Mouse (Mus musculus) liver, embryonic 14.5 days (tissue): ENCODE data around the gene Wdtc1.

Experiments
- CTCF ChIP-seq: IDR thresholded peaks from 2 replicates; pipeline ENCODE4 v1.5.1; 2016; ENCODE audit warnings: antibody characterized with exemption, low read depth, control low read depth
- EP300 ChIP-seq: IDR thresholded peaks from 2 replicates; pipeline ENCODE4 v1.6.1; 2016; ENCODE audit warnings: antibody characterized with exemption, low read depth

DNA sequence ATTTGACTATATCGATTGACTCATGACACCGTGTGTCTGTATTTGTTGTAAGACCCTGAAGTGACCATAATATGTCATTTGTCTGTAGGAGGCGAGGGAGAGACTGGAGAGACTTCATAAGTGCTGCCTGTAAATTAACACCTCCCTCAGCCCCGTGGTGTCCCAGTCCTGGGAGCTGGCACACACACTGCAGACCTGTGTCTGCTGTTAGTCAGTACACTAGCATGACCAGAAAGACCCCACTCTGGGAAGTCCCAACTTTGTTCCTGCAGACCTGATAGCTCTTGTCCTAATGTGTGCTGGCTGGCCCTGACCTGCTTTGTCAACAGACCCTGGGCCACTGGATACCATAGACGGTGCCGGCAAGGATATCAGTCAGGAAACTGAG lies 19.0 kb upstream of the Wdtc1 start:
- TF ChIP-seq CTCF: no peak
- no peak for TF ChIP-seq EP300
